Mouse (Mus musculus): ENCODE results near the gene Slc6a19.
"Not testable (repeated sequence)": the region's sequence is repeated elsewhere in the genome, so short reads cannot be mapped to it uniquely, and the experiment has no call there.

The Slc6a19 gene

GRCm38 (mm10) chr13:73712228-73712627 is 7.6 kb upstream of the Slc6a19 start:
- no peak for DNase-seq

GRCm38 (mm10) chr13:73711803-73712202 is 7.1 kb upstream of the Slc6a19 start:
- no peak for DNase-seq

GRCm38 (mm10) chr13:73711221-73711620 is 6.6 kb upstream of the Slc6a19 start:
- no peak for DNase-seq

GRCm38 (mm10) chr13:73709491-73709890 is 4.8 kb upstream of the Slc6a19 start:
- no peak for DNase-seq

GRCm38 (mm10) chr13:73703486-73703885 is 1.2 kb downstream of the Slc6a19 start:
- DNase-seq: not testable (repeated sequence)

GRCm38 (mm10) chr13:73702776-73703175 is 1.9 kb downstream of the Slc6a19 start:
- DNase-seq: no peak

- no peak for DNase-seq
Observed at GRCm38 (mm10) chr13:73701161-73701883, 3.3 kb downstream of the Slc6a19 start.

GRCm38 (mm10) chr13:73700554-73700953 is 4.1 kb downstream of the Slc6a19 start:
- DNase-seq: no peak

- DNase-seq: no peak
Observed at GRCm38 (mm10) chr13:73699714-73700113, 5.0 kb downstream of the Slc6a19 start.

- DNase-seq: no peak
Observed at GRCm38 (mm10) chr13:73696529-73696928, 8.1 kb downstream of the Slc6a19 start.

GRCm38 (mm10) chr13:73694972-73695371 is 9.7 kb downstream of the Slc6a19 start:
- DNase-seq: no peak

GRCm38 (mm10) chr13:73693333-73693732 is 11.3 kb downstream of the Slc6a19 start:
- DNase-seq: no peak

- peak; percentile 61 for DNase-seq
Observed at GRCm38 (mm10) chr13:73692249-73692868, 12.3 kb downstream of the Slc6a19 start.

- DNase-seq: no peak
Observed at GRCm38 (mm10) chr13:73688934-73689333, 15.7 kb downstream of the Slc6a19 start.

- no peak for DNase-seq
Observed at GRCm38 (mm10) chr13:73687601-73688000, 17.1 kb downstream of the Slc6a19 start.

- DNase-seq: no peak
Observed at GRCm38 (mm10) chr13:73685502-73685901, 19.2 kb downstream of the Slc6a19 start.

- DNase-seq: no peak
Observed at GRCm38 (mm10) chr13:73684412-73684811, 20.3 kb downstream of the Slc6a19 start.

- peak; percentile 14 for DNase-seq
Observed at GRCm38 (mm10) chr13:73683682-73684081, 21.0 kb downstream of the Slc6a19 start.

- DNase-seq: no peak
Observed at GRCm38 (mm10) chr13:73682226-73682625, 22.4 kb downstream of the Slc6a19 start.

- DNase-seq: no peak
Observed at GRCm38 (mm10) chr13:73680394-73680793, 24.3 kb downstream of the Slc6a19 start.

- DNase-seq: no peak
Observed at GRCm38 (mm10) chr13:73679311-73679710, 25.4 kb downstream of the Slc6a19 start.

- no peak for DNase-seq
Observed at GRCm38 (mm10) chr13:73677853-73678252, 26.8 kb downstream of the Slc6a19 start, which contains the start of gene Slc6a18. Gene Slc6a18, minus strand, starts transcription at chr13:73678023.

- DNase-seq: no peak
Observed at GRCm38 (mm10) chr13:73675161-73675560, 29.5 kb downstream of the Slc6a19 start.

GRCm38 (mm10) chr13:73660163-73660695 is 44.4 kb downstream of the Slc6a19 start:
- no peak for DNase-seq
